Mouse (Mus musculus): ENCODE measurements around the gene Grwd1.
"Not testable (repeated sequence)": the region's sequence is repeated elsewhere in the genome, so short reads cannot be mapped to it uniquely, and the experiment has no call there.

The Grwd1 gene

GRCm38 (mm10) chr7:45830427-45831127 is at the start of gene Grwd1:
Gene Grwd1 (minus strand): TSS chr7:45830944.
- ATAC-seq (ENCODE audit: insufficient number of reproducible peaks, low FRiP score, low TSS enrichment), result peak; percentile 72; the same call in 1 of the 2 replicates

- ATAC-seq (ENCODE audit: insufficient number of reproducible peaks, low FRiP score, low TSS enrichment), result no peak
Measured at GRCm38 (mm10) chr7:45880531-45880930, 49.8 kb upstream of the Grwd1 start.

GRCm38 (mm10) chr7:45878278-45878677 is 47.5 kb upstream of the Grwd1 start, which contains the start of gene Grin2d:
Gene Grin2d (minus strand): TSS chr7:45878378.
- ATAC-seq (ENCODE audit: insufficient number of reproducible peaks, low FRiP score, low TSS enrichment), result not testable (repeated sequence)

- no peak for ATAC-seq (ENCODE audit: insufficient number of reproducible peaks, low FRiP score, low TSS enrichment)
Measured at GRCm38 (mm10) chr7:45876895-45877294, 46.2 kb upstream of the Grwd1 start.

- peak; percentile 16; the same call in 1 of the 2 replicates for ATAC-seq (ENCODE audit: insufficient number of reproducible peaks, low FRiP score, low TSS enrichment)
Measured at GRCm38 (mm10) chr7:45873061-45873947, 42.6 kb upstream of the Grwd1 start.

GRCm38 (mm10) chr7:45872624-45873023 is 41.9 kb upstream of the Grwd1 start, which contains the start of gene Kdelr1:
Gene Kdelr1 (plus strand): TSS chr7:45872772.
- ATAC-seq (ENCODE audit: insufficient number of reproducible peaks, low FRiP score, low TSS enrichment), result peak; percentile 67; the same call in 1 of the 2 replicates

- no peak for ATAC-seq (ENCODE audit: insufficient number of reproducible peaks, low FRiP score, low TSS enrichment)
Measured at GRCm38 (mm10) chr7:45870282-45871058, 39.7 kb upstream of the Grwd1 start.

GRCm38 (mm10) chr7:45869787-45870186 is 39.0 kb upstream of the Grwd1 start:
- ATAC-seq (ENCODE audit: insufficient number of reproducible peaks, low FRiP score, low TSS enrichment), result no peak

- ATAC-seq (ENCODE audit: insufficient number of reproducible peaks, low FRiP score, low TSS enrichment), result no peak
Measured at GRCm38 (mm10) chr7:45869107-45869670, 38.4 kb upstream of the Grwd1 start.

- no peak for ATAC-seq (ENCODE audit: insufficient number of reproducible peaks, low FRiP score, low TSS enrichment)
Measured at GRCm38 (mm10) chr7:45867871-45868270, 37.1 kb upstream of the Grwd1 start.

GRCm38 (mm10) chr7:45865925-45866910 is 35.5 kb upstream of the Grwd1 start:
- peak; percentile 49; the same call in 1 of the 2 replicates for ATAC-seq (ENCODE audit: insufficient number of reproducible peaks, low FRiP score, low TSS enrichment)

- no peak for ATAC-seq (ENCODE audit: insufficient number of reproducible peaks, low FRiP score, low TSS enrichment)
Measured at GRCm38 (mm10) chr7:45864435-45864834, 33.7 kb upstream of the Grwd1 start.

- no peak for ATAC-seq (ENCODE audit: insufficient number of reproducible peaks, low FRiP score, low TSS enrichment)
Measured at GRCm38 (mm10) chr7:45862804-45863203, 32.1 kb upstream of the Grwd1 start.

GRCm38 (mm10) chr7:45859008-45859407 is 28.3 kb upstream of the Grwd1 start:
- ATAC-seq (ENCODE audit: insufficient number of reproducible peaks, low FRiP score, low TSS enrichment), result no peak

GRCm38 (mm10) chr7:45856950-45857901 is 26.5 kb upstream of the Grwd1 start:
- peak; percentile 58; the same call in 1 of the 2 replicates for ATAC-seq (ENCODE audit: insufficient number of reproducible peaks, low FRiP score, low TSS enrichment)

GRCm38 (mm10) chr7:45853089-45853488 is 22.3 kb upstream of the Grwd1 start:
- ATAC-seq (ENCODE audit: insufficient number of reproducible peaks, low FRiP score, low TSS enrichment), result no peak

GRCm38 (mm10) chr7:45850661-45851060 is 19.9 kb upstream of the Grwd1 start:
- no peak for ATAC-seq (ENCODE audit: insufficient number of reproducible peaks, low FRiP score, low TSS enrichment)
